Mouse (Mus musculus): ENCODE results near the gene Lrrc8d. TPM values are rescaled to one million over a fixed set of nuclear protein-coding genes. Genes with fewer than 3 reads are reported as not detected.
A peak's percentile ranks its signal among the peaks of the same experiment; 100 is the strongest.

Lrrc8d gene
- total RNA-seq, 2 experiments from 2014 or later: 8.6 to 9.8 TPM

GRCm38 (mm10) chr5:105873774-105874173 is 174.0 kb downstream of the Lrrc8d start:
- intact Hi-C loops (cut with DNase I): loop anchor here (5.0 kb wide), 2 partner anchors 356 to 381 kb away; partner anchors contain the start of gene Lrrc8c
- DNase-seq: no peak

- no peak for DNase-seq
- intact Hi-C loops (cut with DNase I): loop anchor here (5.0 kb wide), 2 partner anchors 357 to 382 kb away; partner anchors contain the start of gene Lrrc8c
Measured at GRCm38 (mm10) chr5:105874476-105874875, 174.7 kb downstream of the Lrrc8d start.

GRCm38 (mm10) chr5:105876068-105876924 is 176.5 kb downstream of the Lrrc8d start, which contains the start of gene Zfp326:
TSS of gene Zfp326 (plus strand) at chr5:105876565.
- intact Hi-C loops (cut with DNase I): no loop called here
- peak; percentile 90 to 91 for DNase-seq

- DNase-seq: peak in 1 of 2 experiments; percentile 37
- intact Hi-C loops (cut with DNase I): no loop called here
Measured at GRCm38 (mm10) chr5:105876925-105877774, 177.4 kb downstream of the Lrrc8d start.

Other genes with a start within 250 kb of the Lrrc8d start
- 10 to 100 TPM; 25.3 to 29.8 TPM for gene Lrrc8c, start 180.6 kb upstream of the Lrrc8d start, total RNA-seq (2021)
- 10 to 100 TPM; 12.3 to 12.7 TPM for gene Zfp326, start 176.6 kb downstream of the Lrrc8d start, total RNA-seq (2021)